Mouse (Mus musculus) layer of hippocampus, adult 9-10 months (tissue): ENCODE results near the gene Smim8.

Experiments
- DNase-seq: peaks from one replicate; pipeline ENCODE4 v3.0.0; 2022; ENCODE audit warnings: low spot score

Gene Smim8

DNA sequence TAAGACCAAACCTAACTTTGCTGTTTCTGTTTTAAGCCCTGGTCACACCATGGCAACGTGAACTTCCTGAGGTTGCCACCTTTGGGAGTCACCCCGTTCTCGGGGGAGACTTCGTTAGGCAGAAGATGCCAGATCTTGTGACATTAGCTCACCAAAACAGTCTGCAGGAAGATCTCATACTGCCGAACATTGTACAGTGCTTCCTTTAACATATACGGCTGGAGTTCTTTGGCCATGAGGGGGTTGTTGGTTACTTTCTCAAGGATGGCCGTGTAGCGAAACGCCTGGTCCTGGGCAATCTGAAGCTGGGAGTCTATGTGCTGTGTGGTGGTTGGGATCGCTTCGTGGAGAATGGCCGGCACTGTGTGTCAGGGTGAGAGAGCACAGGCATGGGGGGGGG is 58.8 kb downstream of the Smim8 start:
- DNase-seq, result no peak
